Mouse (Mus musculus) CH12.LX (cell line): Measurements from ENCODE around the gene Hmgcl. TPM values are rescaled to one million over a fixed set of nuclear protein-coding genes. Genes with fewer than 3 reads are reported as not detected.

Experiments used
- DNase-seq: peaks from one replicate; pipeline ENCODE4 v3.0.0-alpha.2; 2013; ENCODE audit errors: extremely low read depth
- H3K27ac ChIP-seq: 2 replicates; pipeline ENCODE4 v1.5.1; 2012; ENCODE audit warnings: low read depth, mild to moderate bottlenecking, control low read depth, moderate library complexity; ENCODE audit not compliant: insufficient read depth
- H3K27me3 ChIP-seq: replicated peaks from 2 replicates; pipeline ENCODE3; 2012; ENCODE audit warnings: inconsistent platforms
- H3K36me3 ChIP-seq, 2 experiments: replicated peaks in 1 of 2; 2 replicates each; pipeline versions ENCODE3 to v1.6.1; 2012; ENCODE audit warnings: inconsistent platforms in 1 of 2, low read length in 1 of 2, mild to moderate bottlenecking in 1 of 2, mixed read lengths in 1 of 2, moderate library complexity in 1 of 2; ENCODE audit not compliant: control insufficient read depth in 1 of 2, insufficient read depth in 1 of 2
- H3K4me1 ChIP-seq, 2 experiments: 2 replicates each; pipeline ENCODE4 v1.6.1; 2012; ENCODE audit warnings: inconsistent platforms in 1 of 2, moderate library complexity in 1 of 2; ENCODE audit not compliant: insufficient read depth in 2 of 2, control insufficient read depth in 1 of 2
- H3K4me2 ChIP-seq: 2 replicates; pipeline ENCODE4 v1.6.1; 2012; ENCODE audit warnings: low read depth, mild to moderate bottlenecking, control low read depth; ENCODE audit not compliant: poor library complexity, insufficient read depth, severe bottlenecking
- H3K4me3 ChIP-seq, 3 experiments: fragments of 150-350 bp in 1 of 3; sonication (generic) in 1 of 3; replicated peaks in 1 of 3; 2 replicates each; pipeline versions ENCODE3 to v1.5.1; 2011 to 2012; ENCODE audit warnings: low read depth in 2 of 3, low read length in 2 of 3, mild to moderate bottlenecking in 2 of 3, moderate library complexity in 2 of 3, control low read depth in 1 of 3, improper control_type of control experiment in 1 of 3, inconsistent platforms in 1 of 3, mixed read lengths in 1 of 3; ENCODE audit not compliant: poor library complexity in 1 of 3
- H3K79me2 ChIP-seq: replicated peaks from 2 replicates; pipeline ENCODE4 v1.6.1; 2012; ENCODE audit warnings: mild to moderate bottlenecking, moderate library complexity; ENCODE audit not compliant: control insufficient read depth, poor library complexity, insufficient read depth, severe bottlenecking; ENCODE audit errors: extremely low read depth
- H3K9ac ChIP-seq: 2 replicates; pipeline ENCODE4 v1.6.1; 2012; ENCODE audit warnings: low read depth, mild to moderate bottlenecking, control low read depth, moderate library complexity; ENCODE audit not compliant: insufficient read depth
- H3K9me3 ChIP-seq: replicated peaks from 2 replicates; pipeline ENCODE3; 2012; ENCODE audit warnings: low read length, inconsistent platforms, mixed read lengths
- CHD1 ChIP-seq: IDR thresholded peaks from 2 replicates; pipeline ENCODE4 v1.6.1; 2012; ENCODE audit warnings: low read depth, low read length, improper control_type of control experiment, inconsistent platforms
- CHD2 ChIP-seq: IDR thresholded peaks from 2 replicates; pipeline ENCODE4 v1.6.1; 2011; ENCODE audit warnings: low read length, improper control_type of control experiment
- CTCF ChIP-seq, 2 experiments: IDR thresholded peaks in 1 of 2; conservative IDR thresholded peaks in 1 of 2; 2 replicates each; pipeline ENCODE4 v1.5.1; 2011 to 2012; ENCODE audit warnings: low read depth in 2 of 2, low read length in 2 of 2, improper control_type of control experiment in 1 of 2, inconsistent platforms in 1 of 2, mild to moderate bottlenecking in 1 of 2, moderate library complexity in 1 of 2
- ELF1 ChIP-seq: IDR thresholded peaks from 2 replicates; pipeline ENCODE4 v1.6.1; 2014; ENCODE audit warnings: low read depth, mild to moderate bottlenecking, inconsistent platforms, low read length, improper control_type of control experiment
- GABPA ChIP-seq: IDR thresholded peaks from 2 replicates; pipeline ENCODE4 v1.6.1; 2012; ENCODE audit warnings: low read depth, low read length, improper control_type of control experiment, inconsistent platforms; ENCODE audit not compliant: insufficient replicate concordance
- HCFC1 ChIP-seq: IDR thresholded peaks from 2 replicates; pipeline ENCODE4 v1.6.1; 2012; ENCODE audit warnings: low read depth, mild to moderate bottlenecking, inconsistent platforms, low read length, improper control_type of control experiment
- JUN ChIP-seq: IDR thresholded peaks from 2 replicates; pipeline ENCODE4 v1.6.1; 2011; ENCODE audit warnings: low read depth, mild to moderate bottlenecking, low read length, improper control_type of control experiment, moderate library complexity; ENCODE audit not compliant: insufficient read depth
- JUND ChIP-seq: conservative IDR thresholded peaks from 2 replicates; pipeline ENCODE4 v1.6.1; 2011; ENCODE audit warnings: low read depth, low read length, improper control_type of control experiment
- KAT2A ChIP-seq: IDR thresholded peaks from 2 replicates; pipeline ENCODE4 v1.6.1; 2012; ENCODE audit warnings: low read length, improper control_type of control experiment, inconsistent platforms; ENCODE audit not compliant: insufficient replicate concordance
- MAFK ChIP-seq: IDR thresholded peaks from 2 replicates; pipeline ENCODE4 v1.6.1; 2011; ENCODE audit warnings: low read length, improper control_type of control experiment; ENCODE audit not compliant: insufficient replicate concordance
- MAX ChIP-seq: IDR thresholded peaks from 2 replicates; pipeline ENCODE4 v1.6.1; 2011; ENCODE audit warnings: low read length, improper control_type of control experiment
- MAZ ChIP-seq: IDR thresholded peaks from 2 replicates; pipeline ENCODE4 v1.6.1; 2012; ENCODE audit warnings: low read depth, mild to moderate bottlenecking, inconsistent platforms, low read length, improper control_type of control experiment, moderate library complexity
- MXI1 ChIP-seq: IDR thresholded peaks from 2 replicates; pipeline ENCODE4 v1.6.1; 2011; ENCODE audit warnings: mild to moderate bottlenecking, low read depth, low read length, improper control_type of control experiment
- NELFE ChIP-seq: IDR thresholded peaks from 2 replicates; pipeline ENCODE4 v1.6.1; 2011; ENCODE audit warnings: low read depth, low read length, improper control_type of control experiment
- NRF1 ChIP-seq: IDR thresholded peaks from 2 replicates; pipeline ENCODE4 v1.6.1; 2014; ENCODE audit warnings: low read depth, mild to moderate bottlenecking, inconsistent platforms, low read length, improper control_type of control experiment, moderate library complexity
- PAX5 ChIP-seq: IDR thresholded peaks from 2 replicates; pipeline ENCODE4 v1.6.1; 2012; ENCODE audit warnings: low read length, inconsistent platforms, mixed read lengths
- POLR2A ChIP-seq: IDR thresholded peaks from 2 replicates; pipeline ENCODE4 v1.6.1; 2011; ENCODE audit warnings: low read depth, mild to moderate bottlenecking, improper control_type of control experiment, low read length
- RAD21 ChIP-seq: IDR thresholded peaks from 2 replicates; pipeline ENCODE4 v1.6.1; 2011; ENCODE audit warnings: low read depth, mild to moderate bottlenecking, low read length, improper control_type of control experiment, moderate library complexity
- RCOR1 ChIP-seq: conservative IDR thresholded peaks from 2 replicates; pipeline ENCODE4 v1.6.1; 2012; ENCODE audit warnings: low read depth, mild to moderate bottlenecking, inconsistent platforms, low read length, improper control_type of control experiment
- TBP ChIP-seq: conservative IDR thresholded peaks from 2 replicates; pipeline ENCODE4 v1.6.1; 2011; ENCODE audit warnings: low read depth, low read length, improper control_type of control experiment
- TCF12 ChIP-seq: IDR thresholded peaks from 2 replicates; pipeline ENCODE4 v1.6.1; 2014; ENCODE audit warnings: low read depth, mild to moderate bottlenecking, inconsistent platforms, low read length, improper control_type of control experiment
- UBTF ChIP-seq: IDR thresholded peaks from 2 replicates; pipeline ENCODE4 v1.6.1; 2012; ENCODE audit warnings: low read depth, mild to moderate bottlenecking, inconsistent platforms, low read length, improper control_type of control experiment, moderate library complexity
- USF1 ChIP-seq: IDR thresholded peaks from 2 replicates; pipeline ENCODE4 v1.6.1; 2014; ENCODE audit warnings: low read depth, mild to moderate bottlenecking, inconsistent platforms, low read length, improper control_type of control experiment
- ZKSCAN1 ChIP-seq: IDR thresholded peaks from 2 replicates; pipeline ENCODE4 v1.6.1; 2012; ENCODE audit warnings: low read depth, inconsistent platforms, low read length, improper control_type of control experiment, borderline replicate concordance
- ZNF384 ChIP-seq: IDR thresholded peaks from 2 replicates; pipeline ENCODE4 v1.6.1; 2012; ENCODE audit warnings: low read depth, low read length, improper control_type of control experiment, inconsistent platforms
- dilution Hi-C: fragments of 300-500 bp; cut with MboI; formaldehyde crosslinking; loops from 2 replicates; pipeline ENCODE4 v1.14.3; 2020; ENCODE audit warnings: low sequenced_read_pairs; ENCODE audit not compliant: extremely low pct_unique_long_range_greater_than_20kb, extremely low pct_ligation_motif_present
- in situ Hi-C: fragments of 300-500 bp; cut with MboI; formaldehyde crosslinking; loops from 3 replicates; pipeline ENCODE4 v1.14.3; 2019; ENCODE audit warnings: low sequenced_read_pairs, low pct_ligation_motif_present, low pct_unique_long_range_greater_than_20kb, mixed read lengths
- polyA plus RNA-seq: library from polyadenylated mRNA; unstranded; fragments of >175 nt; gene quantifications from 2 replicates; pipeline ENCODE4 v1.2.1, GENCODE M21; 2012; ENCODE audit warnings: low read depth; ENCODE audit not compliant: insufficient read length
- total RNA-seq, 2 experiments: library from RNA; depleted of rRNA; stranded (reverse); fragments of 300-350 nt in 1 of 2; fragments of >200 nt in 1 of 2; gene quantifications; 2 replicates each; pipeline ENCODE4 v1.2.3; 2012 to 2014

Hmgcl gene
- total and polyA plus RNA-seq, 3 experiments, result 27.2 to 42.7 (median 39.5) TPM

DNA sequence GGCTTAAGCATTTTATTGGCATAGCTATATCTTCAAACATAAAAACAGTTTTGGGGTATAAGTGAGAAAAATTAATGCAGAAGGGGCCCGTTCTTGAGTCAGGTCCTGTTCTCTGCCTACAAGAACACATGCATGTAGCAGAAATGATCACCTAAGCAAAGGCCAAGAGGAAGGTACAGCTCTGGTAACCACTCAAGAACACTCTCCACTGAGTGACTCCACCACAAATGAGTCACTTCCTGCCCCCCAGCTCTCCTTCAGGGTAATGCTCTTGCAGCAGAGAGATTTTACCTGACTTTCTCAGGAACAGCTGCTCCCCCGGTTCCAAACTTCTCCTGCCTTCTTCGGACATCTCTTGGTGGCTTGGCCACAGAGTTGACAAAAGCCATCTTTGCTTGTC is 60.6 kb downstream of the Hmgcl start:
- Histone ChIP-seq H3K27me3 (no peaks in the 10 kb centered on the region), H3K9ac (no peak overlapping the region), H3K79me2 (peaks cover 17% of the 10 kb centered on the region), H3K4me1 (peaks cover 0 to 5% of the 10 kb centered on the region in 2 experiments; a peak in 2 of 4 replicates), H3K4me2 (no peak overlapping the region), H3K4me3 (no peak overlapping the region), H3K9me3 (no peaks in the 10 kb centered on the region), H3K27ac (no peak overlapping the region), H3K36me3 (peaks cover 79 to 92% of the 10 kb centered on the region in 2 experiments)
- in situ Hi-C loops, result no loop called here
- TF ChIP-seq KAT2A (no peak), MAZ (no peak), ZNF384 (no peak), JUND (no peak), MAX (no peak), NELFE (no peak), CHD1 (no peak), MAFK (no peak), GABPA (no peak), CHD2 (no peak), UBTF (no peak), CTCF (conservative IDR thresholded peaks at IDR 0.05 in 1 of 2, IDR thresholded peaks at IDR 0.05 in 1 of 2; ENCODE audit: low read depth in 2 of 2, low read length in 2 of 2) (no peak), NRF1 (no peak), HCFC1 (no peak)
- DNase-seq, result no peak
- dilution Hi-C loops, result no loop called here

DNA sequence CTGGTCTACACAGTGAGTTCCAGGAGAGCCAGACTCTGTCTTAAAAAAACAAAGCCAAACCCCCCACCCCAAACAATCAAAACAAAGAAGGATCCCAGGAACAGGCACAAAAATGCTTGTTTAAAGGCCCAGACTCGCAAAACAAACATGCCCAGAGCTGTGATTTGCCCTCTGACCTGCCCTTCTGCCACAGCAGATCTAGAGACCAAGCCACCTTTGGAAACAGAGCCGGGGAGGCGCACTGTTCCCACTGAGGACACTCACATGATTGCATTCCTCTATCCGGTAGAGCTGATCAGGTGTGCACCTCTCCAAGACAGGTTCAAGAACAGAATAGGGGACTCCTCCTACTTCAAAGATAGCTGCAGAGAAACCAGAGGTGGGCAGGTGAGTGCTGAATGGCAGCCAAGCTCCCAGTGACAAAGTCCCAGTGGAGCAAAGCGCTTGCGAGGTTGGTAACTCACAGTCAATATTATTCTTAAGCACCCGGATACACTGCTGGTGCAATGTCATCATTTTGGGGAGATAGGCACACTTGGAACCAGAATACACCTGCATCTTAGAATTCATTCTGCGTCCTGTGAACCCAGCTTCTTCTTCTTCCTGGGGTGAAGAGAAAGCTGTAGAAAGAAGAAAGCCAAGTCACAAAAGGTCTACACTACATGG is 62.7 kb downstream of the Hmgcl start:
- no peak overlapping the region for H3K27ac ChIP-seq
- H3K9me3 ChIP-seq, result no peaks in the 10 kb centered on the region
- DNase-seq, result no peak
- H3K4me2 ChIP-seq, result no peak overlapping the region
- in situ Hi-C loops (no loop called here), dilution Hi-C loops (no loop called here)
- no peaks in the 10 kb centered on the region for H3K27me3 ChIP-seq
- no peak overlapping the region for H3K9ac ChIP-seq
- peaks cover 83 to 92% of the 10 kb centered on the region in 2 experiments for H3K36me3 ChIP-seq
- no peak overlapping the region for H3K4me3 ChIP-seq
- peaks cover 30% of the 10 kb centered on the region for H3K79me2 ChIP-seq
- peaks cover 0 to 5% of the 10 kb centered on the region in 2 experiments; a peak in 2 of 4 replicates for H3K4me1 ChIP-seq
- no peak for TF ChIP-seq JUND
- no peak for TF ChIP-seq ZNF384
- TF ChIP-seq UBTF, result no peak
- TF ChIP-seq ZKSCAN1, result no peak
- no peak for TF ChIP-seq MAX
- no peak for TF ChIP-seq RAD21
- no peak for TF ChIP-seq TBP
- TF ChIP-seq USF1, result no peak
- no peak for TF ChIP-seq NRF1
- TF ChIP-seq CHD1, result no peak
- TF ChIP-seq CHD2, result no peak
- no peak for TF ChIP-seq RCOR1
- no peak for TF ChIP-seq HCFC1
- TF ChIP-seq GABPA, result no peak
- TF ChIP-seq PAX5, result no peak
- TF ChIP-seq ELF1, result no peak
- TF ChIP-seq MXI1, result no peak
- TF ChIP-seq JUN, result no peak
- no peak for TF ChIP-seq TCF12
- TF ChIP-seq POLR2A, result no peak
- TF ChIP-seq, all 38 proteins: peak for 0
